Mouse (Mus musculus) embryonic facial prominence, embryonic 12.5 days (tissue): ENCODE data around the gene Ptpn3. TPM values are rescaled to one million over a fixed set of nuclear protein-coding genes. Genes with fewer than 3 reads are reported as not detected.
"Not testable (repeated sequence)": the region's sequence is repeated elsewhere in the genome, so short reads cannot be mapped to it uniquely, and the experiment has no call there.

ENCODE experiments used
- ATAC-seq: fragments of 200-750 bp; cut with Nextera tagmentation; 2 replicates; pipeline ENCODE4 v1.8.0; 2017; ENCODE audit not compliant: insufficient number of reproducible peaks, insufficient read depth, low FRiP score, low TSS enrichment
- H3K27ac ChIP-seq: fragments of 300-500 bp; sonication (generic); 2 replicates; pipeline ENCODE4 v1.5.1; 2016; ENCODE audit warnings: mild to moderate bottlenecking
- H3K27me3 ChIP-seq: fragments of 300-500 bp; sonication (generic); 2 replicates; pipeline ENCODE4 v1.6.1; 2016; ENCODE audit warnings: mild to moderate bottlenecking, moderate library complexity
- H3K36me3 ChIP-seq: fragments of 300-500 bp; sonication (generic); 2 replicates; pipeline ENCODE4 v1.6.1; 2016; ENCODE audit warnings: mild to moderate bottlenecking
- H3K4me1 ChIP-seq: fragments of 300-500 bp; sonication (generic); 2 replicates; pipeline ENCODE4 v1.6.1; 2016
- H3K4me2 ChIP-seq: fragments of 300-500 bp; sonication (generic); replicated peaks from 2 replicates; pipeline ENCODE4 v1.6.1; 2016; ENCODE audit warnings: mild to moderate bottlenecking, moderate library complexity
- H3K4me3 ChIP-seq: fragments of 300-500 bp; sonication (generic); 2 replicates; pipeline ENCODE4 v1.5.1; 2016; ENCODE audit warnings: mild to moderate bottlenecking
- H3K9ac ChIP-seq: fragments of 300-500 bp; sonication (generic); 2 replicates; pipeline ENCODE4 v1.6.1; 2016; ENCODE audit warnings: mild to moderate bottlenecking, moderate library complexity
- H3K9me3 ChIP-seq: fragments of 300-500 bp; sonication (generic); 2 replicates; pipeline ENCODE4 v1.6.1; 2016; ENCODE audit warnings: mild to moderate bottlenecking, moderate library complexity
- WGBS: fragments of 180-500 bp; shearing (Covaris S2); methylation state at CpG from one replicate; pipeline ENCODE4 v1.1.7; 2016; 5-methylcytosine and 5-hydroxymethylcytosine counted together
- polyA plus RNA-seq: library from polyadenylated mRNA; unstranded; fragments of >200 nt; fragmentation: Nextera tagmentation; extraction: Ambion mirVana; gene quantifications from 2 replicates; pipeline ENCODE4 v1.2.1, GENCODE M21; 2016

Gene Ptpn3
- polyA plus RNA-seq, 1 experiment from 2014 or later: 3.7 TPM

DNA sequence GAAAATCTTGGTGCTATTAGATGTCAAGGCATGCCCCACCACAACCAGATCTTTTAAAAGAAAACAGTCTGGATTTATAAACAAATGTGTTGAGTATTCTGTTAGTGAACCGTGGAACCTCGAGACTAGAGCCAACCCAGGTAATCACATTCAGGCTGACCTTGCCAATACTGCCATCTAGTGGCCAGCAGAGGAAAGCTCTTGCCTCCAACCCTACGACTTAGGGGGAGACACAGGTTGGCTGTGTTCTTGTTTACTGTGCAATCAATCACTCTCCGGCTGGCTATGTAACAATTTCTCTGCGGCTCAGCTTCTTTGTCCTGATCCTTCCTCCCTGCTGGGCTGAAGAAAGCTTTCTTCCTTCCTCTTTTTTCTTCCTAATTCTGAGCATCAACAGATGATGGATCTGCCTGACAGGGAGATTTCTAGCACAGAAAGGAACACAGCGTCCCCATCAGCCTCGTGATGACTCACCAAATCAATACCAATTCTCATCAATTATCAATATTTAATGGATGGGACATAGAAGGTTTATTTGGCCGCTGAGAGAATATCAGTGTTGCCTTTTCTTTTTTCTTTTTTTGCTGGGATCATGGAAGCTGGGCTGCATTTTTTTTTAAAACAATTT lies 26.4 kb downstream of the Ptpn3 start:
- H3K9me3 ChIP-seq: no peaks in the 10 kb centered on the region
- 11% methylated on average over 8 of the region's 8 CpGs for WGBS
- H3K9ac ChIP-seq: no peak overlapping the region
- no peaks in the 10 kb centered on the region for H3K27me3 ChIP-seq
- H3K4me1 ChIP-seq: peaks cover 16% of the 10 kb centered on the region
- no peaks in the 10 kb centered on the region for H3K36me3 ChIP-seq
- H3K27ac ChIP-seq: no peak overlapping the region
- no peak overlapping the region for H3K4me3 ChIP-seq
- 0 out of 2 replicates have a peak, but pooled peaks have one; percentile 68 for ATAC-seq
- no peak overlapping the region for H3K4me2 ChIP-seq

- ATAC-seq: no peak
- Histone ChIP-seq H3K27ac (no peak overlapping the region), H3K9ac (no peak overlapping the region), H3K36me3 (no peaks in the 10 kb centered on the region), H3K4me2 (no peak overlapping the region), H3K4me1 (peaks cover 10% of the 10 kb centered on the region; the same call in 1 of the 2 replicates), H3K27me3 (no peaks in the 10 kb centered on the region), H3K9me3 (no peaks in the 10 kb centered on the region), H3K4me3 (no peak overlapping the region)
- 45% methylated on average over 15 of the region's 15 CpGs for WGBS
Measured at GRCm38 (mm10) chr4:57273532-57274502, 27.8 kb downstream of the Ptpn3 start.

GRCm38 (mm10) chr4:57270991-57271390 lies 30.6 kb downstream of the Ptpn3 start:
- no peak overlapping the region for H3K4me2 ChIP-seq
- H3K27me3 ChIP-seq: no peaks in the 10 kb centered on the region
- WGBS: 83% methylated on average over 8 of the region's 8 CpGs
- H3K36me3 ChIP-seq: no peaks in the 10 kb centered on the region
- peaks cover 10% of the 10 kb centered on the region; the same call in 1 of the 2 replicates for H3K4me1 ChIP-seq
- no peak for ATAC-seq
- no peak overlapping the region for H3K9ac ChIP-seq
- no peaks in the 10 kb centered on the region for H3K9me3 ChIP-seq
- H3K4me3 ChIP-seq: no peak overlapping the region
- no peak overlapping the region for H3K27ac ChIP-seq

DNA sequence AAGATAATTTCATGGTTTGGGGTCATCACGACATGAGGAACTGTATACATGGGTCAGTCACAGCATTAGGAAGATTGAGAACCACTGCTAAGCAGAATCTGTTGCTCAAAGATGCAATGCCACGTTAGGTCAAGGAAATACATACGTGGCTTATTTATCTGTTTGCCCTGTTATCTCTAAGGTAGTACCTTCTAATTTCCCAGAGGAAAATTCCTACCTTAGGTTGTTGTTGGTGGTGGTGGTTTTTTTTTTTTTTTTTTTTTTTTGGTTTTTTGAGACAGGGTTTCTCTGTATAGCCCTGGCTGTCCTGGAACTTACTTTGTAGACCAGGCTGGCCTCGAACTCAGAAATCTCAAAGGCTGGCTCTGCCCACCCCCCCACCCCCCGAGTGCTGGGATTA lies 31.1 kb downstream of the Ptpn3 start:
- H3K4me2 ChIP-seq, H3K27ac ChIP-seq, ATAC-seq, H3K9ac ChIP-seq, H3K36me3 ChIP-seq, H3K9me3 ChIP-seq, H3K4me3 ChIP-seq, H3K27me3 ChIP-seq: not testable (repeated sequence)
- H3K4me1 ChIP-seq: peaks cover 11% of the 10 kb centered on the region; the same call in 1 of the 2 replicates
- 87% methylated on average over 5 of the region's 5 CpGs for WGBS

GRCm38 (mm10) chr4:57269344-57269743 lies 32.3 kb downstream of the Ptpn3 start:
- Histone ChIP-seq H3K27ac (no peak overlapping the region), H3K9ac (no peak overlapping the region), H3K27me3 (no peaks in the 10 kb centered on the region), H3K4me1 (peaks cover 11% of the 10 kb centered on the region; the same call in 1 of the 2 replicates), H3K4me3 (no peak overlapping the region), H3K9me3 (no peaks in the 10 kb centered on the region), H3K4me2 (no peak overlapping the region), H3K36me3 (no peaks in the 10 kb centered on the region)
- 90% methylated on average over 10 of the region's 10 CpGs for WGBS
- no peak for ATAC-seq

- Histone ChIP-seq H3K9me3 (no peaks in the 10 kb centered on the region), H3K9ac (no peak overlapping the region), H3K4me2 (no peak overlapping the region), H3K36me3 (no peaks in the 10 kb centered on the region), H3K27me3 (no peaks in the 10 kb centered on the region), H3K4me3 (no peak overlapping the region), H3K27ac (no peak overlapping the region), H3K4me1 (peaks cover 3% of the 10 kb centered on the region; the same call in 1 of the 2 replicates)
- 76% methylated on average over 8 of the region's 8 CpGs for WGBS
- no peak for ATAC-seq
Measured at GRCm38 (mm10) chr4:57268330-57268729, 33.3 kb downstream of the Ptpn3 start.

GRCm38 (mm10) chr4:57266389-57266788 lies 35.2 kb downstream of the Ptpn3 start:
- Histone ChIP-seq H3K9ac (no peak overlapping the region), H3K36me3 (no peaks in the 10 kb centered on the region), H3K27ac (no peak overlapping the region), H3K9me3 (no peaks in the 10 kb centered on the region), H3K4me1 (peaks cover 15% of the 10 kb centered on the region), H3K4me3 (no peak overlapping the region), H3K4me2 (no peak overlapping the region), H3K27me3 (no peaks in the 10 kb centered on the region)
- no peak for ATAC-seq
- 85% methylated on average over 9 of the region's 9 CpGs for WGBS

DNA sequence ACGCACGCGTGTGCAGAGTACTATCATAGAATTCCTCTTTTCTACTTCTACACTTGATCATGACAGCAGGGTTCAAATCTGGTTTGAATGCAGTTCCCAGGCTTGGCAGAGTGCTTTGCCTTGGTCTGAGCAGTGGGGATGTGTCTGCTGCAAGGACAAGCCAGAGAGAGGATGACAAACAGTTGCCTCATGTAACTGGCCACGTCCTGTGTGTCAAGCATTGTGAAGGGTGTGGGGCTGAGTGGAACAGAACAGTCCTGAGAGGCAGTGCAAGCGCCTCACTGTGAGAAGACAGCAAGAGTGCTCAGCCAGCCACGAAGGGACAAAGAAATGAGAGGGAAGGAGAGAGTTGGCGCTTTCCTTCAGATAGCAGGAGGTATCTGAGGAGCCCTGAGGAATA lies 37.9 kb downstream of the Ptpn3 start:
- WGBS: 78% methylated on average over 7 of the region's 7 CpGs
- no peaks in the 10 kb centered on the region for H3K27me3 ChIP-seq
- no peak overlapping the region for H3K4me2 ChIP-seq
- peaks cover 20% of the 10 kb centered on the region for H3K4me1 ChIP-seq
- no peak for ATAC-seq
- H3K36me3 ChIP-seq: no peaks in the 10 kb centered on the region
- no peak overlapping the region for H3K9ac ChIP-seq
- H3K9me3 ChIP-seq: no peaks in the 10 kb centered on the region
- no peak overlapping the region for H3K27ac ChIP-seq
- H3K4me3 ChIP-seq: no peak overlapping the region

DNA sequence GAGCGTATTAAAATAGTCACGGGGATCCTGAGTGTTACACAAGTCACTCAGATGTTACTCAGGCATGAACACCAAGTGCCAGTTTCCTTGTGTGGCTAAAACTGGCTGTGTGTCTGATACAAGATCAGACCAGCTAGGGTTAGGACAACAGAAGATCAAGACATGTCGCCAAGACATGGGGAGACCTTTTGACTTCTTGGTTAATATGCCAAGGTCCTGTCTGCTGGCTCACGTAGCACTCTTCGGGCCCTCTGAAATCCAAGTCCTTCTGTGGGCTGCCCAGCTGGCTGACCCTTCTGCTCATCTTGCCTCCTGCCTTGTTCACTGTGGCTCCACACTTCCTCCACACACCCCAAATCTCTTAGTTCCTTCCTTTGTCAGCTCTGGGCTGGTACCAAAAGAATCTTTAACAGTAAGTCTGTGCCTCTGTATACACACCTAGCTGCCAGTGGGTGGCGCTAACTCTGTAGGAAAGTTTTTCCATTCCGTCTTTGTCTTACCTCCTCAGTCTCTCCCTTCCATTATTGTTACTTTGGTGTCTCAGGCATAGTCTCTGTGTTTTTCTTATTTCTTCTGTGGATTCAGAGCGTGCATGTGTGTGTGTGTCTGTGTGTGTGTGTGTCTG lies 38.5 kb downstream of the Ptpn3 start:
- peaks cover 25% of the 10 kb centered on the region for H3K4me1 ChIP-seq
- no peaks in the 10 kb centered on the region for H3K36me3 ChIP-seq
- H3K4me2 ChIP-seq: no peak overlapping the region
- no peak overlapping the region for H3K4me3 ChIP-seq
- 57% methylated on average over 8 of the region's 8 CpGs for WGBS
- no peak overlapping the region for H3K9ac ChIP-seq
- no peaks in the 10 kb centered on the region for H3K27me3 ChIP-seq
- H3K9me3 ChIP-seq: no peaks in the 10 kb centered on the region
- no peak for ATAC-seq
- peak overlapping the region; percentile 48; the same call in 1 of the 2 replicates for H3K27ac ChIP-seq

- no peak overlapping the region for H3K4me2 ChIP-seq
- no peak overlapping the region for H3K9ac ChIP-seq
- no peaks in the 10 kb centered on the region for H3K27me3 ChIP-seq
- H3K27ac ChIP-seq: no peak overlapping the region
- ATAC-seq: no peak
- peaks cover 28% of the 10 kb centered on the region for H3K4me1 ChIP-seq
- 40% methylated on average over 8 of the region's 8 CpGs for WGBS
- no peak overlapping the region for H3K4me3 ChIP-seq
- no peaks in the 10 kb centered on the region for H3K36me3 ChIP-seq
- H3K9me3 ChIP-seq: no peaks in the 10 kb centered on the region
Measured at GRCm38 (mm10) chr4:57262451-57262850, 39.2 kb downstream of the Ptpn3 start.

GRCm38 (mm10) chr4:57261813-57262212 lies 39.8 kb downstream of the Ptpn3 start:
- Histone ChIP-seq H3K27me3 (no peaks in the 10 kb centered on the region), H3K4me1 (peaks cover 28% of the 10 kb centered on the region), H3K36me3 (no peaks in the 10 kb centered on the region), H3K27ac (peak overlapping the region; percentile 77), H3K9ac (no peak overlapping the region), H3K9me3 (no peaks in the 10 kb centered on the region), H3K4me2 (peak overlapping the region; percentile 19; the same call in 1 of the 2 replicates), H3K4me3 (no peak overlapping the region)
- no peak for ATAC-seq
- 13% methylated on average over 9 of the region's 9 CpGs for WGBS
